Mouse (Mus musculus): Measurements from ENCODE around the gene Tln1.
"Not testable (repeated sequence)": the region's sequence is repeated elsewhere in the genome, so short reads cannot be mapped to it uniquely, and the experiment has no call there.

The Tln1 gene

DNA sequence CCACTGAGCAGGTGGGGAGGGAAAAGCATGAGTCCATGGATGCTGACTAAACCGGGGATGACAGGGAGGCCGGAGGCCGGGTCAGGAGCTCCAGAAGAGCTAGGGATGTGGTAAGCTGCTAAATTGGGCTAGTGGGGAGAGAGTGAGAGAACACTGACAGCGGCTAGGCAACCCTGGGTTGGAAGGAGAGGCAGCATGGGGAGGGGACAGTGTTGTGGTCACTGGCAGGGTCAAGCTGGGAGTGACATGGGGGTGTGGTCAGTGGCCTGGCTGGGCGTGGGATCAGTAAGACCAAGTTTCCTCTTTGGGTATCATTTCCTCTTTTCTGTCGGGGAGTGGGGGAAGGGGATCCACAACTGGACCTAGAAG, 2.3 kb downstream of the Tln1 start:
- no peaks in the 10 kb centered on the region for H3K9me3 ChIP-seq (ENCODE audit: low read length)
- TF ChIP-seq CTCF (conservative IDR thresholded peaks at IDR 0.05; ENCODE audit: low read length) (no peak), NANOG (IDR thresholded peaks at IDR 0.05; ENCODE audit: borderline replicate concordance, low read length) (no peak)
- H3K4me3 ChIP-seq (replicated peaks; ENCODE audit: low read length): peak overlapping the region; percentile 70
- H3K27me3 ChIP-seq (ENCODE audit: insufficient read depth, low read length): no peaks in the 10 kb centered on the region
- peaks cover 77% of the 10 kb centered on the region for H3K4me1 ChIP-seq (replicated peaks; ENCODE audit: low read depth, low read length)
- peaks cover 47% of the 10 kb centered on the region for H3K36me3 ChIP-seq (ENCODE audit: insufficient read depth, low read length)

DNA sequence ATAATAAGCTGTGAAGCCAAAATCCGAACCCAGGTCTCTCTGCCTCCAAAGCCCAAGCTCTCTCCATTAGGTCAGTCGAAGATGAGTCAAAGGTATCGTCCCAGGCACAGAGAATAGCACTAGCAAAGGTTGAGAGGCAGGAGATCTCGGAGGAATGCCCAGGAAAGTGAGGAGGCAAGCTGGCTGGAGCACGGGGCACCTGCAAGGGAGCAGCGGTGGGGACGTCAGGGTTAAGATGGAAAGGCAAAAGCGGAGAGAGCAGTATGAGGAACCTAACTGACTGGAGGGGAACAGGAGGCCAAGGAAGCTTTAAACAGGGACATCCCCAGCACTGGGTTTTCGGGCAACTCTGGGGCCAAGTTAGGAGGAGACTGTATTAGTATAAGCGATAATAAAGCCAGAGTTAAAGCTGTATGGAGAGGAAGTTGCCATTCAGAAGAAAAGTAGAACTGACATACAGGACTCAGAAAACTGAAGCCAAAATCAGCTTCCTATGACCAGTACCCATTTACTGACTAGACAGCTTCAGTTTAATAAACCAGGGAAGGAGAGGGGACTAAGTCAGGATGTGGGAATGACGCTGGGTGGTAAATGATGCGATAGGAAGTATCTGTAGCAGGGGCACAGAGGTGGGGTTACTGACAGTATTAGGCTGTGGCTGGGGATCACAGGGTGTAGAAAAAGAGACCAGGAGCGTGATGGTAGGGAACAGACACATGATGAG, 2.8 kb downstream of the Tln1 start:
- Histone ChIP-seq H3K27me3 (ENCODE audit: insufficient read depth, low read length) (no peaks in the 10 kb centered on the region), H3K4me1 (replicated peaks; ENCODE audit: low read depth, low read length) (peaks cover 77% of the 10 kb centered on the region), H3K36me3 (ENCODE audit: insufficient read depth, low read length) (peaks cover 47% of the 10 kb centered on the region), H3K9me3 (ENCODE audit: low read length) (no peaks in the 10 kb centered on the region), H3K4me3 (replicated peaks; ENCODE audit: low read length) (peak overlapping the region; percentile 70)
- no peak for TF ChIP-seq NANOG (IDR thresholded peaks at IDR 0.05; ENCODE audit: borderline replicate concordance, low read length)
- no peak for TF ChIP-seq CTCF (conservative IDR thresholded peaks at IDR 0.05; ENCODE audit: low read length)
- no peak for TF ChIP-seq POU5F1 (IDR thresholded peaks at IDR 0.05; ENCODE audit: borderline replicate concordance, low read length)

DNA sequence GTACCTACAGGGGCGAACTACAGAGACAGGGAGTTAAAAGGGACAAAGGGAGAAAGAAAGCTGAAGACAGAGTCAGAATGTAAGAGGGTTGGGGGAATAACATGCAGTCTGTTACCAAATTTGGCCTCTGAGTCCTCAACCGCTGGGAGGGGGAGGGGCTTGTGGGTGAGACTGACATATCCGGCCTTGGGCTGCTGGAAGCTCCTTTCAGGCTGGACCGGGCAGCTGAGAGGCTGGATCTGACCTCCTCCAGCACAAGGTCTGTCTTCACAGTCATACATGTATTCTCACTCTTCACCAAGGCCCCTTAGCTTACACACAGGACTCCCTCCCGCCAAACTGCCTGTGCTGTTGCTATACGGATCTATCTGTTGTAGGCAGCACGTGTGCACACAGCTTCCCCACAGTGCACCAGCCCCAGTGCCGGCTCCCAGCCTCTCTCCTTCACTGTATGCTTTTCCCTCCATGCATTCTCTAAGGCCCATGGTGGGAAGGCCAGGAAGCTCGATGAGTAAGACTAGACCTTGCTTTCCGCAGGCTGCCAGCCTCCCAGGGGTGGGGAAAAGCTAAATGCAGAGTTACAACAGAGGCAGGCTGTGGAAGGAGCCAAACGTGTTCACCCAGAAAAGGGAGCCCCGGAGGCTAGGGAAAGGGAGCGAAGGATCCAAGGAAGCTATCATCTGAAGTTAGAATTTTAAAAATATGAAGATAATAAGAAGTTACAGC, 3.7 kb downstream of the Tln1 start:
- peaks cover 72% of the 10 kb centered on the region for H3K4me1 ChIP-seq (replicated peaks; ENCODE audit: low read depth, low read length)
- H3K27me3 ChIP-seq (ENCODE audit: insufficient read depth, low read length): no peaks in the 10 kb centered on the region
- peaks cover 49% of the 10 kb centered on the region for H3K36me3 ChIP-seq (ENCODE audit: insufficient read depth, low read length)
- TF ChIP-seq POU5F1 (IDR thresholded peaks at IDR 0.05; ENCODE audit: borderline replicate concordance, low read length) (no peak), CTCF (conservative IDR thresholded peaks at IDR 0.05; ENCODE audit: low read length) (no peak), NANOG (IDR thresholded peaks at IDR 0.05; ENCODE audit: borderline replicate concordance, low read length) (no peak; the same call in 1 of the 2 replicates)
- no peaks in the 10 kb centered on the region for H3K9me3 ChIP-seq (ENCODE audit: low read length)
- peak overlapping the region; percentile 70 for H3K4me3 ChIP-seq (replicated peaks; ENCODE audit: low read length)

DNA sequence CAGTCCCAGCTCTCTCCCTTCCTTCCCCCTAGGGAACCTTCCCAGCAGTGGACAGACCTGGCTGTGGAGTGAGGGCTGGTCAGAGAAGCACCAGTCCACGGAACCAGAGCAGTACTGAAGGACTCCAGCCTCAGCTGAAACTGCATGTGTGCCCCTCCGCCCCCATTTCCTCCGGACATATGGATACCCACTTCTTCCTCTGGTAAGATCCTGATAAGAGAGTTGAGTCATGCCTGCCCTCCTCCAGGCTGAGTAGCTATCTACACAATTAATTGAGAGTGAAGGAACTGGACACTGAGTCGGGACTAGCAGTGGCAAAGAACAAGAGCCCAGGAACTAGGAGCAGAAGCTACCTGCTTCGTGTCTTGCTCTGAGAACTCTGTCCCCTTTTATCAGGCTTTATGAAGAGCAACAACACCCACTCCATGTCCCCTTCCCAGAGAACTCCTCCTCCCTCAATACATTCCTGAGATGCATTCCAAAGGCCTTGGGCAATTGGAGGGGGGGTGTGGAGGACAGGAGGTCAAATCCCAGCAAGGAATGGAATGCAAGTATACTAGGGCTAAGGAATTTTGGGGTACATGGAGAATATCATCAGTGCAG, 4.4 kb downstream of the Tln1 start:
- TF ChIP-seq NANOG (IDR thresholded peaks at IDR 0.05; ENCODE audit: borderline replicate concordance, low read length) (no peak), CTCF (conservative IDR thresholded peaks at IDR 0.05; ENCODE audit: low read length) (no peak), POU5F1 (IDR thresholded peaks at IDR 0.05; ENCODE audit: borderline replicate concordance, low read length) (no peak)
- peaks cover 65% of the 10 kb centered on the region for H3K4me1 ChIP-seq (replicated peaks; ENCODE audit: low read depth, low read length)
- no peaks in the 10 kb centered on the region for H3K9me3 ChIP-seq (ENCODE audit: low read length)
- H3K4me3 ChIP-seq (replicated peaks; ENCODE audit: low read length): peak overlapping the region; percentile 70
- H3K27me3 ChIP-seq (ENCODE audit: insufficient read depth, low read length): no peaks in the 10 kb centered on the region
- H3K36me3 ChIP-seq (ENCODE audit: insufficient read depth, low read length): peaks cover 53% of the 10 kb centered on the region

DNA sequence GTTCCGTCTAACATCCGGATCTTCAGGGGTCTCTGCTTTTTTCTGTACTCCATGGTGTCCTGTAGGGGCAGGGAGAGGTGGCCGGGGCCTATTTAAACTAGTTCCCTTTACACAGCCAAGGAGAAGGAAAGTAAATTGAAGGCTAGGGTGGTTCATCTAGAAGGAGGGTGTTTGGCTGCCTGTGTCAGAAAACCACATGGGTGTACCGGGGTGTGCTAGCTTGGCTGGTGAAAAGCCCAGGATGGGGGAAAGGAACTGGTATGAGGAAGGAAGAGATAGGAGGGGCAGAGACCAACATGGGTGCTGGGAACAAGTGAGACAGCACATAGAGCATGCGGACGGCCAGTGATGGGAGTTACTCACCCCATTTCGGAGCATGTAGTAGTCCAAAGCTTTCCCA, 6.6 kb downstream of the Tln1 start:
- peaks cover 52% of the 10 kb centered on the region for H3K4me1 ChIP-seq (replicated peaks; ENCODE audit: low read depth, low read length)
- no peaks in the 10 kb centered on the region for H3K9me3 ChIP-seq (ENCODE audit: low read length)
- peaks cover 75% of the 10 kb centered on the region for H3K36me3 ChIP-seq (ENCODE audit: insufficient read depth, low read length)
- no peak for TF ChIP-seq CTCF (conservative IDR thresholded peaks at IDR 0.05; ENCODE audit: low read length)
- no peak for TF ChIP-seq NANOG (IDR thresholded peaks at IDR 0.05; ENCODE audit: borderline replicate concordance, low read length)
- no peak for TF ChIP-seq POU5F1 (IDR thresholded peaks at IDR 0.05; ENCODE audit: borderline replicate concordance, low read length)
- H3K4me3 ChIP-seq (replicated peaks; ENCODE audit: low read length): no peak overlapping the region
- no peaks in the 10 kb centered on the region for H3K27me3 ChIP-seq (ENCODE audit: insufficient read depth, low read length)

DNA sequence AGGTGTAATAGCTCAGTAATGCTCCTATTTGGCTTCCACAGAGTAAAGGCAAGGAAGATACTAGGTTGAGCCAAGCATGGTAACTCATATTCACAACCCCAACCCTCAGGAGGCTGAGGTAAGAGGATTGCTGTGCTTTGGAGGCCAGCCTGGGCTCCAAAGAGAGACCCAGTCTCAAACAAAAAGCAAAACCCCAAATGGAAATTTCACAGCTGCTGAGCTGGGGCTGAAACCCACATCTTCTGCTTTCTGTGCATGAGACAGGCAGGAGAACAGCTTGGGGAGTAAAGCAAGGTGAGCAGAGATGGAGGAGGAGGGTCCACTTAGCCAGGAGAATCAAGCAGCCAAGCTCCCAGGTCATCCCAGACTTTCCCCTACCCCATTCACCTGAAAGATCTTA, 8.6 kb downstream of the Tln1 start:
- Histone ChIP-seq H3K9me3 (ENCODE audit: low read length) (no peaks in the 10 kb centered on the region), H3K4me3 (replicated peaks; ENCODE audit: low read length) (no peak overlapping the region), H3K27me3 (ENCODE audit: insufficient read depth, low read length) (no peaks in the 10 kb centered on the region), H3K4me1 (replicated peaks; ENCODE audit: low read depth, low read length) (peaks cover 32% of the 10 kb centered on the region), H3K36me3 (ENCODE audit: insufficient read depth, low read length) (peaks cover 87% of the 10 kb centered on the region)
- TF ChIP-seq NANOG (IDR thresholded peaks at IDR 0.05; ENCODE audit: borderline replicate concordance, low read length) (no peak), CTCF (conservative IDR thresholded peaks at IDR 0.05; ENCODE audit: low read length) (no peak), POU5F1 (IDR thresholded peaks at IDR 0.05; ENCODE audit: borderline replicate concordance, low read length) (no peak)

DNA sequence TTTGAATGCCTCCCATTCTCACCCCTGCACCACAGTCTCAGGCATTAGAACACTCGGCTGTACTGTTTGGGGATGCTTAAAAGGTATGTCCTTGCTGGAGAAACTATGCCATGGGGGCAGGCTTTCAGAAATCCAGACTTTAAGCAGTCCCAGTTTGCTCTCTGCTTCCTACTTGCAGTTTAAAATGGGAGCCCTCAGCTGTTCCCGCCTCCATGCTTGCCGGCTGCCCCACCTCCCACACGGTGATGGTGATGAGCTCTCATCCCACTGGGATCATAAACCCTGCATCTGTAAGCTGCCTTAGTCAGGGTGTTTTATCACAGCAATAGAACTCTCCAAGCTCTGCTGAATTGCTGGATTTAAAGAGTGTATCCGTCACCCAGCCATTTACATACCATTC, 10.1 kb downstream of the Tln1 start:
- TF ChIP-seq CTCF (conservative IDR thresholded peaks at IDR 0.05; ENCODE audit: low read length) (no peak), NANOG (IDR thresholded peaks at IDR 0.05; ENCODE audit: borderline replicate concordance, low read length) (no peak), POU5F1 (IDR thresholded peaks at IDR 0.05; ENCODE audit: borderline replicate concordance, low read length) (no peak)
- H3K9me3 ChIP-seq (ENCODE audit: low read length): no peaks in the 10 kb centered on the region
- no peaks in the 10 kb centered on the region for H3K27me3 ChIP-seq (ENCODE audit: insufficient read depth, low read length)
- H3K4me3 ChIP-seq (replicated peaks; ENCODE audit: low read length): no peak overlapping the region
- peaks cover 100% of the 10 kb centered on the region for H3K36me3 ChIP-seq (ENCODE audit: insufficient read depth, low read length)
- peaks cover 23% of the 10 kb centered on the region for H3K4me1 ChIP-seq (replicated peaks; ENCODE audit: low read depth, low read length)

DNA sequence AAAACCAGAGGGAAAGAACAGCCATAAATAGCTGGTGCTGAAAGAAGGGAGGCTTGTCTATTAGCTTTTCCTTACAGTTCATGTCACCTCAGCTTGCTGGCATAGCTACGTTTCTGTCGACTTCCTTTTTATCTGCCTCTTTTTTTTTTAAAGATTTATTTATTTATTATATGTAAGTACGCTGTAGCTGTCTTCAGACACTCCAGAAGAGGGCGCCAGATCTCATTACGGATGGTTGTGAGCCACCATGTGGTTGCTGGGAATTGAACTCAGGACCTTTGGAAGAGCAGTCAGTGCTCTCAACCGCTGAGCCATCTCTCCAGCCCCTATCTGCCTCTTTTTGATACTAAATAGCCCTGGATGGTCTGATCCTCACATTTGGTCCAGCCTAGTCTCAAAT, 10.6 kb downstream of the Tln1 start:
- H3K4me3 ChIP-seq (replicated peaks; ENCODE audit: low read length); H3K9me3 ChIP-seq (ENCODE audit: low read length); H3K27me3 ChIP-seq (ENCODE audit: insufficient read depth, low read length): not testable (repeated sequence)
- peaks cover 17% of the 10 kb centered on the region for H3K4me1 ChIP-seq (replicated peaks; ENCODE audit: low read depth, low read length)
- H3K36me3 ChIP-seq (ENCODE audit: insufficient read depth, low read length): peaks cover 100% of the 10 kb centered on the region
